Mouse (Mus musculus) small intestine, adult 2 months (tissue): ENCODE data around the gene Vmn2r52. TPM values are rescaled to one million over a fixed set of nuclear protein-coding genes. Genes with fewer than 3 reads are reported as not detected.
"Not testable (repeated sequence)": the region's sequence is repeated elsewhere in the genome, so short reads cannot be mapped to it uniquely, and the experiment has no call there.

Experiments
- H3K27ac ChIP-seq: fragments of 200-500 bp; 2 replicates; pipeline ENCODE4 v1.5.1; 2012; ENCODE audit warnings: low read depth, low read length, control low read depth, inconsistent platforms; ENCODE audit not compliant: insufficient read depth
- H3K27me3 ChIP-seq: fragments of 200-500 bp; 2 replicates; pipeline ENCODE4 v1.6.1; 2012; ENCODE audit warnings: mild to moderate bottlenecking, moderate library complexity, low read length, inconsistent platforms; ENCODE audit not compliant: control insufficient read depth, insufficient read depth
- H3K36me3 ChIP-seq: fragments of 200-500 bp; 2 replicates; pipeline ENCODE4 v1.6.1; 2012; ENCODE audit warnings: mild to moderate bottlenecking, low read length, control low read depth, inconsistent platforms; ENCODE audit not compliant: control insufficient read depth, insufficient read depth
- H3K4me1 ChIP-seq: fragments of 200-500 bp; 2 replicates; pipeline ENCODE4 v1.6.1; 2012; ENCODE audit warnings: low read length, inconsistent platforms, mixed read lengths; ENCODE audit not compliant: control insufficient read depth, insufficient read depth, insufficient read length
- H3K4me3 ChIP-seq: fragments of 200-500 bp; 2 replicates; pipeline ENCODE4 v1.5.1; 2012; ENCODE audit warnings: low read depth, mild to moderate bottlenecking, control low read depth, inconsistent platforms, low read length, moderate library complexity
- CTCF ChIP-seq: fragments of 200-500 bp; IDR thresholded peaks from 2 replicates; pipeline ENCODE4 v1.5.1; 2012; ENCODE audit warnings: low read depth, mild to moderate bottlenecking, control low read depth, inconsistent platforms, low read length, moderate library complexity, mixed read lengths; ENCODE audit not compliant: insufficient replicate concordance, insufficient read length; ENCODE audit errors: extremely low read depth
- POLR2A ChIP-seq: fragments of 200-500 bp; IDR thresholded peaks from 2 replicates; pipeline ENCODE4 v1.6.1; 2012; ENCODE audit warnings: low read depth, mild to moderate bottlenecking, control low read depth, inconsistent platforms, low read length, moderate library complexity
- WGBS: fragments of 180-500 bp; shearing (Covaris S2); methylation state at CpG from one replicate; pipeline ENCODE4 v1.1.7; 2018; 5-methylcytosine and 5-hydroxymethylcytosine counted together
- polyA plus RNA-seq: library from polyadenylated mRNA; depleted of rRNA; stranded (reverse); fragments of >200 nt; gene quantifications from 2 replicates; pipeline ENCODE4 v1.2.3, GENCODE M21; 2012; rRNA removed

The Vmn2r52 gene
- polyA plus RNA-seq = not detected in 2 replicates

DNA sequence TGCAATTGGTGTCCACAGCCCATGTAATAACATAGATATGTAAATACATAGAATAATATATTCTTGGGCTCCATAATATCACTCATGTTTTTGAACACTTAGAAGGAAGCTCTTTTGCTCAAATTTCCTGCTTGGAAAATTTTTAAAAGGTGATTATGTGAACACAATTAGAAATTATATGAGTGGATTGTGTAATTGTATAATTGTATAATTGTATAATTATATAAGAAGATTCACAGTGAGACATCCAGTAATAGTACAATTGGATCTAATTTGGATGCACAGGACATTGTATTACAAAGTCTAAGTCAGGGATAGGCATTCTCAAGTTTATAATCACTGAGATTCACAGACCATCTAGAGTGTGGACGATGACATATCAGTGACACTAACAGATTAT, at the start of gene Vmn2r52:
Gene Vmn2r52 (minus strand): TSS at position 101 of the 400 bp plus-strand sequence.
- TF ChIP-seq POLR2A (no peak), CTCF (no peak)
- 86% methylated on average over 1 of the region's 1 CpGs for WGBS
- no peaks in the 10 kb centered on the region for H3K4me1 ChIP-seq
- no peak within 1 kb of the TSS for H3K4me3 ChIP-seq
- H3K27me3 ChIP-seq = no peaks in the 10 kb centered on the region
- H3K27ac ChIP-seq = no peak within 1 kb of the TSS
- H3K36me3 ChIP-seq = no peaks in the 10 kb centered on the region

DNA sequence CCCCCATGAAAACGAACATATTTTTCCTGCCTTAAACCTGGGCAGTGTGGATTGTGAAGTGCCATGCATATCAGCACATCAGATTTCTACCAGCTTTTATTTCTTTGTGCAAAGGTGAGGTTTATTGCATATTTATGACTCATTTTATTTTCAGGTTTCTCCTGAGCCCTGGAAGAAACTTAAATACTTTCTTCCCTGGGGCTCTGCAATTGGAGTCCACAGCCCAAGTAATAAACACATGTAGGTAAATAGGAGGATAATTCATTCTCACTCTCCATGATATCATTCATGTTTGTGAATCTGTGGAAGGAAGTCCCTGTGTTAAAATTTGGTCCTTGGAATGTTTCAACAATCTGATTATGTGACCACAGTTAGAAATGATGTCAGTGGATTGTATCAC, 70.7 kb downstream of the Vmn2r52 start, which contains the start of gene Vmn2r51:
Gene Vmn2r51 (minus strand): TSS at position 101 of the 400 bp plus-strand sequence.
- WGBS = 33% methylated on average over 1 of the region's 1 CpGs
- not testable (repeated sequence) for H3K27me3 ChIP-seq, H3K4me3 ChIP-seq, H3K27ac ChIP-seq, H3K4me1 ChIP-seq, H3K36me3 ChIP-seq

Other genes with a start within 250 kb of the Vmn2r52 start
- gene Vmn2r48, start 223.0 kb downstream of the Vmn2r52 start, polyA plus RNA-seq = not detected in 2 replicates
- not detected in 2 replicates for gene Vmn2r49, start 184.3 kb downstream of the Vmn2r52 start, polyA plus RNA-seq
- gene Vmn2r50, start 123.3 kb downstream of the Vmn2r52 start, polyA plus RNA-seq = not detected in 2 replicates
- not detected in 2 replicates for gene Vmn2r51, start 70.8 kb downstream of the Vmn2r52 start, polyA plus RNA-seq
- not detected in 2 replicates for gene Vmn1r66, start 101.4 kb upstream of the Vmn2r52 start, polyA plus RNA-seq